Mouse (Mus musculus) cortical plate, adult 2 months (tissue): ENCODE results near the gene Ano10.

ENCODE experiments used
- CTCF ChIP-seq: fragments of 200-500 bp; IDR thresholded peaks from 2 replicates; pipeline ENCODE4 v1.5.1; 2011; ENCODE audit warnings: mild to moderate bottlenecking, control low read depth, low read length; ENCODE audit not compliant: insufficient read depth; ENCODE audit errors: extremely low read depth
- POLR2A ChIP-seq: fragments of 200-500 bp; IDR thresholded peaks from 2 replicates; pipeline ENCODE4 v1.6.1; 2011; ENCODE audit warnings: mild to moderate bottlenecking, low read length, control low read depth; ENCODE audit not compliant: insufficient read depth; ENCODE audit errors: extremely low read depth

DNA sequence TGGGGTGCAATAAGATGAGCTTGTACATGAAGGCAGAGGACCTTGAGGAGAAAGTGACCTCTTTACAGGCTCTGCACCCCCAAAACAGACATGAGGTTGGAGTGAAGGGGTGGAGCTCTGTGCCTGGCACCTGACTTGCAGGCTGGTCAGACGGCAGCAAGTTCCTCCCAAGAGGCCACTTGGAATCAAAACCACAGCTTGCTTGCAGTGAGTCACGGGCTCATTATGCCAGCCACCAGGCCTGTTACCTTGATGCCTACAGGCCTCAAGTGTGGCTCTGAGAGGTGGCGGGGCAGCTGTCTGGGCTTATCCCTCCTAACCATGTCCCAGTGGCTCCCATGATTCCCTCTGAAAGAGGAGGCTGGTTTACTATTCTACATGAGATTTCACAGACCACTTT, 114.1 kb downstream of the Ano10 start:
- TF ChIP-seq CTCF, result no peak
- no peak for TF ChIP-seq POLR2A
